Mouse (Mus musculus) heart, embryonic 15.5 days (tissue): ENCODE measurements around the gene Scaf11. TPM values are rescaled to one million over a fixed set of nuclear protein-coding genes. Genes with fewer than 3 reads are reported as not detected.

Experiments used
- microRNA-seq: library from miRNA; unstranded; fragments of <30 nt; microRNA quantifications from one replicate; pipeline ENCODE4, GENCODE M21; 2016
- polyA plus RNA-seq: library from polyadenylated mRNA; unstranded; fragments of >200 nt; fragmentation: Nextera tagmentation; extraction: Ambion mirVana; gene quantifications from 2 replicates; pipeline ENCODE4 v1.2.1, GENCODE M21; 2015

Scaf11 gene
- polyA plus RNA-seq, 1 experiment from 2014 or later, result 55.1 TPM

Small RNAs within 50 kb of the gene (microRNA-seq; reads per million reads assigned to microRNA genes)
- not detected for gene Gm25397

Other genes with a start within 250 kb of the Scaf11 start
- 11.6 and 15.0 TPM in 2 replicates for gene Arid2, start 173.3 kb downstream of the Scaf11 start, polyA plus RNA-seq
- gene Slc38a1, start 182.1 kb upstream of the Scaf11 start, polyA plus RNA-seq, result 66.1 and 67.8 TPM in 2 replicates
- 158 and 170 TPM in 2 replicates for gene Slc38a2, start 238.9 kb upstream of the Scaf11 start, polyA plus RNA-seq